Mouse (Mus musculus) gastrocnemius, postnatal 25 days (tissue): ENCODE measurements around the gene Dse. TPM values are rescaled to one million over a fixed set of nuclear protein-coding genes. Genes with fewer than 3 reads are reported as not detected.
"Not testable (repeated sequence)": the region's sequence is repeated elsewhere in the genome, so short reads cannot be mapped to it uniquely, and the experiment has no call there.

Experiments used
- DNase-seq: peaks from one replicate; pipeline ENCODE4 v3.0.0; 2022
- long read RNA-seq, 2 experiments: library from polyadenylated mRNA; stranded (forward); transcript quantifications; one replicate each; pipeline ENCODE4 v2.0.0; 2021
- total RNA-seq, 2 experiments: library from RNA; stranded (reverse); gene quantifications; 1 replicate in 1 of 2; 2 replicates in 1 of 2; pipeline ENCODE4 v1.2.3; 2021

Gene Dse
- 1 to 10 TPM; 5.2 to 5.4 TPM for total RNA-seq
- long read RNA-seq, experiment 1, full-length matches to known transcripts, result 1 of 3 reads
- long read RNA-seq, experiment 1, partial matches to known transcripts, result 1 of 3 reads
- long read RNA-seq, experiment 1, other reads (novel, unspliced or antisense), result 1 of 3 reads
- long read RNA-seq, experiment 2, full-length matches to known transcripts, result 4 of 5 reads
- long read RNA-seq, experiment 2, partial matches to known transcripts, result 0 of 5 reads
- long read RNA-seq, experiment 2, other reads (novel, unspliced or antisense), result 1 of 5 reads

DNA sequence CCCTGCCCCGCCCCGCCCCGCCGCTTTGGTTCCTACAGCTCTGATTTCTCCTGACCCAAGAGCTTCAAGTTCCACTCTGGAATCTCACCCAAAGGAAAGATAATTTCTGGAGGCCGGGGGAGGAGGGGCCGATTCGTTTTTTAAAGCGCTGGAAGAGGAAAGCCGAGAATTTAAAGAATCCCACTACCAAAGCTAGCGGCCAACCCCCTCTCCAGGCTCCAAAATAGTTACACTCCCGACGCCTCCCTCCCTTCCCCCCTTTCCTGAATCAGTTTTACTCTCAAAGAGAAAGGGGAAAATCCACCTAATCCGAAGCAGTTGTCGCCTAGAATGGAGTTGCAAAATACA is at the start of gene Dse:
Gene Dse (minus strand): TSS at position 213 of the 348 bp plus-strand sequence.
- DNase-seq, result no peak

- DNase-seq, result not testable (repeated sequence)
Measured at GRCm38 (mm10) chr10:34252833-34253232, 45.3 kb upstream of the Dse start.

- DNase-seq, result no peak
Measured at GRCm38 (mm10) chr10:34249594-34249993, 42.1 kb upstream of the Dse start.

DNA sequence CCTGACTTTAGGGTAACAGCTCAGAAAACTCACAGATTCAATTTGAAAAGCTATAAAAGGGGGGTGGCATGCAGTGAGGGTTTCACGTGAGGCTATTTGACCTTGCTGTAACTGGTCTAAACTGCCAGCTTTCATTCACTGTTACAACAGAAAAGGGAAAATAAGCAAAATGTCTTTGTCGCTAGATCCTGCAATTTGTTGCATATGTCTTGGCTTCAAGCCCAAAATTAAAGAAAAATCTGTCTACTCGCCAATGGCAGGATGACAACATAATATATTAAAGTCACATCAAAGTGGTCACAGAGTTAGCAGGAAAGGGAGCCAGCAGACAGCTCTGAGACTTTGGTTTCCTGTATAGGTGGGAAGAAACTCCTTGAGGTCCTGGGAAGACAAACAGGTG is 40.2 kb upstream of the Dse start:
- no peak for DNase-seq

GRCm38 (mm10) chr10:34246106-34246505 is 38.6 kb upstream of the Dse start:
- no peak for DNase-seq

DNA sequence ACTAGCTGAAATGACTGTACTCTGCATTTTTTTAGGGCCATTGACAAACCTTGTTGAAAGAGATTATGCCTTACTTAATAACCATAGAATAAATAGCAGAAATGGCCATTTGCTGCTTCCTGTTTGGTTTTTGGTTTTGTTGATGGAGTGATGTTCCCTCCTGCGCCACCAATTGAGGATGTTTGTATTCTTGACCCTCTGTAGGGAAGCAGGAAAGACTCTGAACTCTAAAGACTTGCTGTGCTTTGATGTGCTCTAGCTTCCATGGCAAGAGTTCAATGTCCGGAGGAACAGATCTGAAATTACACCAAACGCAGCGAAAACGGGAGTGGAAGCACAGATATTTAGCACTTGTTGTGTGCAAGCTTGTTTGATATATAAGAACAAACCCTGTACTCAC is 37.2 kb upstream of the Dse start:
- no peak for DNase-seq

GRCm38 (mm10) chr10:34238536-34238935 is 31.0 kb upstream of the Dse start:
- no peak for DNase-seq

DNA sequence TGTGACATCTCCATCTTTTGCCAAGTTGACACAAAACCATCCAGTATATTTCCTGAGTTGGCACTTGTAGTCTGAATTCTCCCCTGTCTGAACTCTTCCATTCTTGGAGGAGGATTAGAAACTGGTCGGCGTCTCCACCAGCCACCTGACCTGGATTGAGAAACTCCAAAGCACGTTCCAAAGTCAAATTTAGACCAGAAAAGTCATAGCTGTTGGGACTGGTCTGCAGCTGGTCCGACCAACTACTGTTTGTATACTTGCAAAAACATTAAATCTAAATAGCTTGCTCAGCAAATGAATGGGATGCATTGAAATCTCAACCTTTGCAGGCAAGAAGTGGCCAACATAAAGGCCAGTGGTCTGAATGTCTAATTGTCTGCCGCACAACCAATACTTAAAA is 29.1 kb upstream of the Dse start:
- no peak for DNase-seq

DNA sequence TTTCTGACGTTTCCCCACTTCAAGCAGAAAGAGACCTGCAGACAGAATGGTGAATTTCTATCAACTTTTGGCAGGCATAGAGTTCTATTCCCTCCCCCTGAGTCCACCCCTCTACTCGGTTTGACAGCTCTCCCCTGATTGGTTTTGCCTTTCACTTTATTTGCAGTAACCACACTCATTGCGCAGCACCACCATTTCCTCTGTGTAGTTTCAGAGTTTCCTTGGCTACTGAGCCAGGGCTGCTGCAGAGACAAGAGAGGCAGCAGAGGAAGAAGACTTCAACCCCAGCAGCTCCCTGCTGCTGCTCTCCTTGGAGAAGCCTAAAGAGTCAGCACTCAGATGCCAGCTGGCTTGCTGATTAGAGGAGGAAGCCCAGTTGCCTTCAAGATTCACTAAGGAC is 27.9 kb upstream of the Dse start:
- DNase-seq, result no peak

DNA sequence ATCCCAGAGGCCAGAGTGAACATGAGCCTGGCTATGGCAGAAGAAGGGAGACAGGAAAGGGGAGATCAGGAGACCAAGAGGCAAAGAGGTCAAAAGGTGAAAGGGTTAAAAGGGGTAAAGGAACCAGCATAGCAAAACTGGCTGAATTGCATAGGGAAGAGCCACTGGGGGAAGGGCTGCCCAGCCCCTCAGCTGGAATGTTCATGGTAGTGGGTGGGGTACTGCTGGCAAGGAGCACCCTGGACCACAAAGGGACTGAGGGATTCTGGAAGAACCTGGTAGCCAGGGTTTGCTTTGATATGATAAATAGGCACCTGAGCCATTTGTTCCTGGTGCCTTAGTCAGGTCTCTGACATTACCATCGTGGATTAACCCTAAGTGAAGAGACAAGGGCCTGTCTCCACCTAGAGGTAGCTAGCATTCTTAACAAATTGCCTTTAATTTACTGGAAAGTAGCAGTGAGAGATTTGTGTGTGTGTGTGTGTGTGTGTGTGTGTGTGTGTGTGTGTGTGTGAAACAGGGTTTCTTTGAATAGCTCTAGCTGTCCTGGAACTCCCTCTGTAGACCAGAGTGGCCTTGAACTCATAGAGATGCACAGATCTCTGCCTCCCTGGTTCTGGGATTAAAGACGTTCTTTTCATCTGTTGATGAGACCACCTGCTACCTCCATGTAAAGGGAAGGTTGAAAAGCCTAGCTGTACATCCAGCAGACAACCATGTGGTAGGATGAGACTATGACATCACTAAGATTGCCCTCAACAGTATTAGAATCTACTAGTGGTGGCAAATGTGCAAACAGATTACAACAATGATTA is 26.6 kb upstream of the Dse start:
- DNase-seq, result no peak

GRCm38 (mm10) chr10:34233418-34233817 is 25.9 kb upstream of the Dse start:
- no peak for DNase-seq

DNA sequence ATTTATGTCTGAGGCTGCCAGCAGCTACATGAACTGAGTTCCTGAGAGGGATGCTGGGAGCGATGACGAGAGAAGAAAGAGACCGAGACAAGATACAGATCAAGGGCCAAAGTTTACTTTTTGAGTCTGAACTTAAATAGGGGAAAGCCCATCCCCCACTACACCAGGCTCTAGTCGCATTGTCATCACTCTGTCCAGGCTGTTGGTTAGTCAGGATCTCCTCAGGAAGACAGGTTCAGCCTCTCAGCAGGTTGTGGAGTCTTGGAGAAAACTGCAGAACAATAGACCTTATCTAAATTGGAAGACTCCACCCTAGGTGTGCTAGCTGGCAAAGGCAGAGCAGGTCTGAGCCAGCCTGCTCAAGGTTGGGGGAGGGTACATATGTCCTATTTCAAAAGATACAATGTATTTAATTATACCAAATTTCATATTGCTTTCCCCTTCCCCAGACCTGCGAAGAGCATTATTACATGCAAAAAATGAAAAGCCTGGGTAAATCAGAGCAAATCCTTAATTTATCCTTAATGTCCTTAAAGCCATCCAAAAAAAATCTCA is 22.7 kb upstream of the Dse start:
- no peak for DNase-seq

- DNase-seq, result no peak
Measured at GRCm38 (mm10) chr10:34229491-34229890, 22.0 kb upstream of the Dse start.

DNA sequence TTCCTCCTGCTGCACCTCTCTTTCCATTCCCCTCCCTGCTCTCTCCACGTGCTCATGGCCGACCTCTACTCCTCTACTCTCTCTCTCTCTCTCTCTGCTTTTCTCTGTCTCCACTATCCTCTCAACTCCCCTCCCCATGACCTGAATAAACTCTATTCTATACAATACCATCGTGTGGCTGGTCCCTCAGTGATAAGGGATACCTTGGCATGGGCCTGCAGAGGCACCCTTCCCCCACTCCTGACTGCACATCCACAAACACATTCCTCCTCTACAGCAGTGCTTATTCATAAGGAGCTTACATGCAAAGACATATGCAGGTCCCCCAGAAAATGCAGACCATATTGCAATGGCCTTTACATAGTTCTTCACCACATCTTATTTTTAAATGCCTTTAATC is 16.1 kb upstream of the Dse start:
- no peak for DNase-seq

DNA sequence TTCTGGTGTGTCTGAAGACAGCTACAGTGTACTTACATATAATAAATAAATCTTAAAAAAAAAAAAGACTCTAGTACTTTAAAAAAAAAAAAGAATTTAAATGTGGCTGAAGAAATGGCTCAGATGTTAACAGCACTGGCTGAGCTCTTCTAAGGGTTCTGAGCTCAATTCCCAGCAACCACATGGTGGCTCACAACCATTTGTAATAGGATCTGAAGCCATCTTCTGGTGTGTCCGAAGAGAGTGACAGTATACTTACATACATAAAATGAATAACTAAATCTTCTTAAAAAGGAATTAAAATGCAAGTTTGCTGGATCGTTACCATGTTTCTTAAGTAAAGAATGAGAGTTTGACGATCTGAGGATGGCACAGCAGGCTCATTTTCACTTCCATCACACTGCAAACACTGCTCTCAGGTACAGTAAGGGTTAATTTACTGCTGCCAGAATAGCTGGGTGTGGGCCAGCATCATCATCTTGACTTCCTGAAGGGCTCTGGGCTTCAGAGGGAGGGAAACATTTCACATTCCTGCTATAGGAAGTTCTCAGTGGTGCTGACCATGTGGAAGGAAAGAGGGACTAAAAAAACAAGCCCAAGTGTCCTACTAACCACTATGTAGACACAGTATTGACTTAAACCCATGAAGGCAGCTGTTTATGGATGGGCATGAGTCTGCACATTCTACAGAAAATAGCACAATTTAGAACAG is 14.6 kb upstream of the Dse start:
- DNase-seq, result no peak

GRCm38 (mm10) chr10:34218191-34218590 is 10.7 kb upstream of the Dse start:
- DNase-seq, result no peak

- DNase-seq, result no peak
Measured at GRCm38 (mm10) chr10:34215667-34216066, 8.2 kb upstream of the Dse start.

DNA sequence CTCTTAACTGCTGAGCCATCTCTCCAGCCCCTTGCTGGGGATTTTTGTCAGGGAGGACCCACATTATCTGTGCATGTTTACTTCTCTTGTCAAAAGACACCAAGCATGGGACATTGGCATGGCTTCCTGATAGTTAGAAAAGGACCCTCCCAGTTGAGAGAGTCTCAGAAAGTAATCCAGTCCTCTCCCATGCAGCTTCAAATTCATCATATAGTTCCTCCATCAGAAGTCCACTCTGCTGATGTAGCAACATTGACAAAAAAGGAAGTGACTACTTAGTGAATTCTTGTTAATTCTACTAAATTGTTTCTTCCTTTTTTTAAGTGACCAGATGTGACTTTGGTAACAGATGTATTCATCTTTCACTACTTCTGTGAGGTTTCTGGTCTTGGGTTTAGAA is 2.4 kb upstream of the Dse start:
- no peak for DNase-seq

GRCm38 (mm10) chr10:34208031-34208430 is 516 bp upstream of the Dse start:
- no peak for DNase-seq

- DNase-seq, result peak; percentile 83
Measured at GRCm38 (mm10) chr10:34206783-34207502, 572 bp downstream of the Dse start.

DNA sequence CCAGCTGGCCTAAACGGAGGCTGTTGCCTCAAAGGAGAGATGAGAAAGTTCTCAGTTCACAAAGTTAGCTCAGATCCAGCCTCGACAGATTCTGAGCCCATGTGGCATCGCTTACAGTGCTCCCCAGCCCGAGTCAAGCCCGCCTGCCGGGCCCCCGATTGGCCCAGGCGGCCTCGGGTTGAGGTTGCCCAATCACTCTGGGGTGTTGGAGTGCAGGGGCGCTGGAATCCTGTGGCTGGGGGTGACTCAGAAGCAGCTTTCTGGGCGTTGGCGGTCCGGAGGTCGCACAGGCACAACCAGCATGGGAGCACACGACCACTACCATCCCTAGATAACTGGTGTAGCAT is 1.1 kb downstream of the Dse start:
- DNase-seq, result peak; percentile 75

DNA sequence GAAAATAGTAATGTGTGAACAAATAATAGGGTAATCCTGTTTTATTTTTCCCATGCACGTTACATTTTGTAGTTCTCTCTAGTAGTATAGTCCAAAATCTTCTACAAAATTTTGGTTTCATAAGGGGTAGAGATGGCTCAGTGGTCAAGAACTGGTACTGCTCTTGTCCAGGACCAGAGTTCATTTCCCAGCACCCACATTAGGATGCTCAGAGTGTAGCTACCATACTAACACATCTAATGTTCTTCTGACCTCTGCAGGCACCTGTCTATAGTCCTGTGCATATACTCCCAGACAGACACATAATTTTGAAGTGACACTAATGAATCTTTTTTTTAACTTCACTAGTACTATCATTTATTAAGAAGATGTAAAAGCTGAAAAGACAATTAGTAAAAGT is 1.7 kb downstream of the Dse start:
- DNase-seq, result no peak
